Mouse (Mus musculus) v-Abl transformed pro-B cells (cell line): ENCODE data around the gene Nfe2l3.

Source experiments
- in situ Hi-C, 2 experiments: fragments of 400-800 bp; cut with MboI; formaldehyde crosslinking; loops; one replicate each; pipeline ENCODE4 v1.15.1; 2025; ENCODE audit not compliant: unreplicated experiment in 2 of 2

Gene Nfe2l3

GRCm38 (mm10) chr6:51438826-51439330 lies 6.4 kb downstream of the Nfe2l3 start:
- in situ Hi-C loops: no loop called here

- in situ Hi-C loops: no loop called here
Measured at GRCm38 (mm10) chr6:51442191-51442835, 9.8 kb downstream of the Nfe2l3 start.

- in situ Hi-C loops: loop anchor here (25.0 kb wide), 4 partner anchors 441 to 1359 kb away; partner anchors contain the start of genes Hibadh (in 1 of the 2) and Skap2 (in 1 of the 2)
Measured at GRCm38 (mm10) chr6:51452927-51453503, 20.5 kb downstream of the Nfe2l3 start.

- in situ Hi-C loops: loop anchor here (25.0 kb wide), 4 partner anchors 443 to 1357 kb away; partner anchors contain the start of genes Hibadh (in 1 of the 2) and Skap2 (in 1 of the 2)
Measured at GRCm38 (mm10) chr6:51454949-51455348, 22.5 kb downstream of the Nfe2l3 start.

GRCm38 (mm10) chr6:51456198-51456597 lies 23.7 kb downstream of the Nfe2l3 start:
- in situ Hi-C loops: loop anchor here (25.0 kb wide), 4 partner anchors 444 to 1356 kb away; partner anchors contain the start of genes Hibadh (in 1 of the 2) and Skap2 (in 1 of the 2)

- in situ Hi-C loops: loop anchor here (25.0 kb wide), 4 partner anchors 445 to 1355 kb away; partner anchors contain the start of genes Hibadh (in 1 of the 2) and Skap2 (in 1 of the 2)
Measured at GRCm38 (mm10) chr6:51457283-51457682, 24.8 kb downstream of the Nfe2l3 start.

- in situ Hi-C loops: loop anchor here (25.0 kb wide), 4 partner anchors 446 to 1354 kb away; partner anchors contain the start of genes Hibadh (in 1 of the 2) and Skap2 (in 1 of the 2)
Measured at GRCm38 (mm10) chr6:51457770-51458387, 25.4 kb downstream of the Nfe2l3 start.

GRCm38 (mm10) chr6:51458925-51459312 lies 26.4 kb downstream of the Nfe2l3 start:
- in situ Hi-C loops: loop anchor here (25.0 kb wide), 4 partner anchors 447 to 1353 kb away; partner anchors contain the start of genes Hibadh (in 1 of the 2) and Skap2 (in 1 of the 2)

- in situ Hi-C loops: loop anchor here (10.0 to 25.0 kb wide), 5 partner anchors 285 to 1353 kb away; partner anchors contain the start of genes Hibadh (in 1 of the 2) and Skap2 (in 1 of the 2)
Measured at GRCm38 (mm10) chr6:51459313-51460020, 27.0 kb downstream of the Nfe2l3 start.

- in situ Hi-C loops: loop anchor here (10.0 to 25.0 kb wide), 5 partner anchors 285 to 1352 kb away; partner anchors contain the start of genes Hibadh (in 1 of the 2) and Skap2 (in 1 of the 2)
Measured at GRCm38 (mm10) chr6:51460021-51460360, 27.5 kb downstream of the Nfe2l3 start.

- in situ Hi-C loops: loop anchor here (10.0 to 25.0 kb wide), 5 partner anchors 286 to 1352 kb away; partner anchors contain the start of genes Hibadh (in 1 of the 2) and Skap2 (in 1 of the 2)
Measured at GRCm38 (mm10) chr6:51460363-51460762, 27.9 kb downstream of the Nfe2l3 start.

GRCm38 (mm10) chr6:51467649-51468048 lies 35.2 kb downstream of the Nfe2l3 start:
- in situ Hi-C loops: loop anchor here (10.0 to 25.0 kb wide), 5 partner anchors 293 to 1345 kb away; partner anchors contain the start of genes Hibadh (in 1 of the 2) and Skap2 (in 1 of the 2)

GRCm38 (mm10) chr6:51468891-51469561 lies 36.6 kb downstream of the Nfe2l3 start:
- in situ Hi-C loops: loop anchor here (10.0 to 25.0 kb wide), 5 partner anchors 294 to 1343 kb away; partner anchors contain the start of genes Hibadh (in 1 of the 2) and Skap2 (in 1 of the 2)

GRCm38 (mm10) chr6:51469715-51470310 lies 37.3 kb downstream of the Nfe2l3 start, which contains the start of gene Hnrnpa2b1:
Gene Hnrnpa2b1 (minus strand): TSS chr6:51469894.
- in situ Hi-C loops: loop anchor here (5.0 to 25.0 kb wide), 9 partner anchors 295 to 1342 kb away; partner anchors contain the start of genes Hibadh (in 2 of the 2) and Skap2 (in 2 of the 2)

- in situ Hi-C loops: loop anchor here (5.0 to 25.0 kb wide), 8 partner anchors 298 to 1342 kb away; partner anchors contain the start of genes Hibadh (in 2 of the 2) and Skap2 (in 2 of the 2)
Measured at GRCm38 (mm10) chr6:51470311-51471178, 38.1 kb downstream of the Nfe2l3 start, which contains the start of gene Cbx3. Gene Cbx3 (plus strand): TSS chr6:51470360.

- in situ Hi-C loops: loop anchor here (5.0 to 25.0 kb wide), 8 partner anchors 299 to 1341 kb away; partner anchors contain the start of genes Hibadh (in 2 of the 2) and Skap2 (in 2 of the 2)
Measured at GRCm38 (mm10) chr6:51471179-51471505, 38.7 kb downstream of the Nfe2l3 start.

- in situ Hi-C loops: loop anchor here (5.0 to 25.0 kb wide), 8 partner anchors 299 to 1341 kb away; partner anchors contain the start of genes Hibadh (in 2 of the 2) and Skap2 (in 2 of the 2)
Measured at GRCm38 (mm10) chr6:51471782-51472181, 39.3 kb downstream of the Nfe2l3 start.
